Mouse (Mus musculus) liver, adult 2 months (tissue): ENCODE results near the gene Tbc1d16. TPM values are rescaled to one million over a fixed set of nuclear protein-coding genes. Genes with fewer than 3 reads are reported as not detected.

Source experiments
- DNase-seq: peaks from one replicate; pipeline ENCODE4 v3.0.0-alpha.2; 2011; ENCODE audit warnings: low read depth, low spot score; ENCODE audit errors: extremely low read depth
- H3K27ac ChIP-seq: fragments of 200-500 bp; replicated peaks from 2 replicates; pipeline ENCODE4 v1.5.1; 2012; ENCODE audit warnings: low read depth, mild to moderate bottlenecking, control low read depth, inconsistent platforms, low read length; ENCODE audit not compliant: insufficient read depth
- H3K27me3 ChIP-seq: fragments of 200-500 bp; 2 replicates; pipeline ENCODE4 v1.6.1; 2012; ENCODE audit warnings: mild to moderate bottlenecking, moderate library complexity, low read length, inconsistent platforms; ENCODE audit not compliant: control insufficient read depth, insufficient read depth
- H3K36me3 ChIP-seq: fragments of 200-500 bp; 2 replicates; pipeline ENCODE4 v1.6.1; 2012; ENCODE audit warnings: low read length, inconsistent platforms; ENCODE audit not compliant: control insufficient read depth, insufficient read depth
- H3K4me1 ChIP-seq: fragments of 200-500 bp; 2 replicates; pipeline ENCODE4 v1.6.1; 2011; ENCODE audit warnings: low read length; ENCODE audit not compliant: control insufficient read depth, insufficient read depth
- H3K4me3 ChIP-seq: fragments of 200-500 bp; 2 replicates; pipeline ENCODE4 v1.5.1; 2011; ENCODE audit warnings: low read depth, mild to moderate bottlenecking, control low read depth, low read length, moderate library complexity; ENCODE audit not compliant: insufficient read depth
- H3K79me2 ChIP-seq: fragments of 200-500 bp; 2 replicates; pipeline ENCODE4 v1.6.1; 2012; ENCODE audit warnings: inconsistent platforms, mild to moderate bottlenecking, low read length, moderate library complexity; ENCODE audit not compliant: control insufficient read depth, insufficient read depth
- H3K9ac ChIP-seq: fragments of 200-500 bp; 2 replicates; pipeline ENCODE4 v1.6.1; 2012; ENCODE audit warnings: low read depth, mild to moderate bottlenecking, control low read depth, inconsistent platforms, low read length
- CTCF ChIP-seq: fragments of 200-500 bp; IDR thresholded peaks from 2 replicates; pipeline ENCODE4 v1.5.1; 2011; ENCODE audit warnings: low read depth, low read length, control low read depth
- POLR2A ChIP-seq: fragments of 200-500 bp; IDR thresholded peaks from 2 replicates; pipeline ENCODE4 v1.6.1; 2011; ENCODE audit warnings: low read length, control low read depth; ENCODE audit not compliant: insufficient read depth; ENCODE audit errors: extremely low read depth
- WGBS: fragments of 180-500 bp; shearing (Covaris S2); methylation state at CpG from one replicate; pipeline ENCODE4 v1.1.7; 2018; 5-methylcytosine and 5-hydroxymethylcytosine counted together
- polyA plus RNA-seq: library from polyadenylated mRNA; depleted of rRNA; stranded (reverse); fragments of >200 nt; gene quantifications from 2 replicates; pipeline ENCODE4 v1.2.3, GENCODE M21; 2012
- total RNA-seq: library from RNA; depleted of rRNA; stranded (reverse); fragments of >200 nt; gene quantifications from 2 replicates; pipeline ENCODE4 v1.2.3, GENCODE M21; 2014

The Tbc1d16 gene
- total and polyA plus RNA-seq, 2 experiments, result 4.6 to 9.5 TPM

DNA sequence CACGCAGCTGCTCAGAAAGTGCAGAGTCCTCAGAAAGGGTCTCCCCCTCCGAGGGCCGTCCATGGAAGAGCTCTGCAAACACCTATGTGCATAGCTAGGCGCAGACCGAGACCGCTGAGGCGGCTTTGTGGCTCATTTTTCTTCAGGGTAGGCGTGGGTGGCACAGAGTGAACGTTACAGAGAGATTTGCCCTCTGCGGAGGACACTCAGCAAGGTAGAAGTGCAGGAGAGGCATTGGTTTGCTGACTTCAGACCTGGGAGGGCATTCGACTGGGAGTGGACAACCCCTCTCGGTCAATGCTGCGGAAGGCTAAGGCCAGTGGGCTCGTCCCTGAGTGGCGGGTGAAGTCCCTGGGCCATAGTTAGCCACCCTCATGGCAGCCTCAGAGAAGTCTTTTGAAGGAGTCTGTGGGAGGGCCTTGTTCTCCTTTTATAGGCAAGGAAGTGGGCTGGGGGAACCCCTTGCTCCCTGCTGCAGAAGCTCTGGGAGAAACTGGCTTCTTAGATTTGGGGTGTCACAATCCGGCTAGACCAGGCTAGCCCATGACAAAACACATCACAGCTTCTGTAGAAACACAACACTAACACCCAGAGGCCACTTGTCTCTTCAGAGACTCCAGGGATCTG lies 84.8 kb downstream of the Tbc1d16 start:
- TF ChIP-seq POLR2A (no peak), CTCF (no peak)
- Histone ChIP-seq H3K36me3 (no peaks in the 10 kb centered on the region), H3K9ac (no peak overlapping the region), H3K79me2 (no peaks in the 10 kb centered on the region), H3K4me1 (no peaks in the 10 kb centered on the region), H3K4me3 (no peak overlapping the region), H3K27ac (no peak overlapping the region), H3K27me3 (no peaks in the 10 kb centered on the region)
- WGBS, result 91% methylated on average over 16 of the region's 16 CpGs
- no peak for DNase-seq

DNA sequence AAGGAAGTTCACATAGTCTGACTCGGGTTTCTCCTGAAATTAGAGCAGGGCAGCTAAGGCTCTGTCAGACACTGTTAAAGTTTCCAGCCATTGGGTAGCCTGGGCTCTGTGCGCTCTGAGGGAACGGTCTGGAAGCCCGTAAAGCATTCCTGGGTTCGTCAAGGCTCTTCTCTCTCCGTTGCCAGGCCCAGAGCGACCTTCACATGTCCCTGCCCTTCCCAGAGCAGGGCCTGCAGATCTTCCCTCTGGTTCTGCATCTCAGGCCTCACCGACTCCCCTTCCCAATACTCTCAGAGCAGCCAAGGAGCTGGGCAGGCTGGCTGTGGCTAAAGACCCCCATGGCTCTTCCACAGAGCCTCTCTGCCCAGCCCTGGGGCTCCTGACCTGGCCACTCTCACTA lies 85.7 kb downstream of the Tbc1d16 start:
- Histone ChIP-seq H3K27ac (no peak overlapping the region), H3K36me3 (no peaks in the 10 kb centered on the region), H3K79me2 (no peaks in the 10 kb centered on the region), H3K9ac (no peak overlapping the region), H3K4me3 (no peak overlapping the region), H3K27me3 (no peaks in the 10 kb centered on the region), H3K4me1 (no peaks in the 10 kb centered on the region)
- no peak for DNase-seq
- no peak for TF ChIP-seq CTCF
- TF ChIP-seq POLR2A, result no peak
- WGBS, result 94% methylated on average over 8 of the region's 8 CpGs

DNA sequence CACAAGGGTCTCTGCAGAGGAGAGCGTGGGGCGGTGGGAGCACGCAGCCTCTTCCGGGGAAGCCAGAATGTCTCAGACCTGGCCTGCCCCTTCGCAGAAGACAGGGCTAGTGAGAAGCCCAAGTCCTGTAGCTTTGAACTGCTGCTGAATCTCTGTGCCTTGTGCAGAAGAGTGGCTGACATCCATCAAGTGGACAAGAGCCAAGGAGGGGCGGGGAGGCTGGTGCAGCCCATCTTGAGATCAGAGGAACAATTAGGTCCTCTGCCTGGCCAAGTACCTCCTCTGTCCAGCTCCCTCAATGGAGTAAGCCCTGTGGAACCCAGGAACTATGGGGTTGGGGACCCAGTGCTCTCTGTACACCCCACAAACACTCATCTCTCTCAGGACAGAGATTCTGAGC lies 89.3 kb downstream of the Tbc1d16 start:
- TF ChIP-seq POLR2A, result no peak
- TF ChIP-seq CTCF, result no peak
- Histone ChIP-seq H3K4me3 (no peak overlapping the region), H3K4me1 (peaks cover 1% of the 10 kb centered on the region; the same call in 1 of the 2 replicates), H3K79me2 (no peaks in the 10 kb centered on the region), H3K27me3 (no peaks in the 10 kb centered on the region), H3K36me3 (no peaks in the 10 kb centered on the region), H3K27ac (no peak overlapping the region), H3K9ac (no peak overlapping the region)
- DNase-seq, result no peak
- WGBS, result 93% methylated on average over 6 of the region's 6 CpGs

DNA sequence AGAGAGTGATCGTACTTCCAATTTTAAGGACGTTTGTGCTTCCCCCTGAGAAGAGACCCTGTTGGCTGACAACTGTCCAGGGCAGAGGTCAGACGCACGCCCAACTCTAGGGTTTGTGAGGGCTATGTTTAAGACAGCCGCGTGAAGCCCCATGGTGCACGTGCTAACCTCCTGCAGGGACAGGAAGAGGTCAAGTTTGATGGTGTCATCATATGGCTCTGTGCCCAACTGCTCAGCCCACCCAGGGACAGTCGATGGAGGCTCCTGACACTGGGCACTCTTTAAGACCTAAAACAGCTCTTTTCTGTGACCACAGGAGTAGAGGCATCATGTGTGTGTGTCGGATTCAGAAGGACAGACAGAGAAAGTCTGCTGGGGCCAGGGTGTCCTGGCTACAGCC lies 90.1 kb downstream of the Tbc1d16 start:
- no peak overlapping the region for H3K4me3 ChIP-seq
- H3K9ac ChIP-seq, result no peak overlapping the region
- no peaks in the 10 kb centered on the region for H3K79me2 ChIP-seq
- DNase-seq, result no peak
- H3K27ac ChIP-seq, result no peak overlapping the region
- peaks cover 5% of the 10 kb centered on the region; the same call in 1 of the 2 replicates for H3K4me1 ChIP-seq
- H3K27me3 ChIP-seq, result no peaks in the 10 kb centered on the region
- WGBS, result 63% methylated on average over 9 of the region's 9 CpGs
- H3K36me3 ChIP-seq, result no peaks in the 10 kb centered on the region
- TF ChIP-seq CTCF (no peak), POLR2A (no peak)

DNA sequence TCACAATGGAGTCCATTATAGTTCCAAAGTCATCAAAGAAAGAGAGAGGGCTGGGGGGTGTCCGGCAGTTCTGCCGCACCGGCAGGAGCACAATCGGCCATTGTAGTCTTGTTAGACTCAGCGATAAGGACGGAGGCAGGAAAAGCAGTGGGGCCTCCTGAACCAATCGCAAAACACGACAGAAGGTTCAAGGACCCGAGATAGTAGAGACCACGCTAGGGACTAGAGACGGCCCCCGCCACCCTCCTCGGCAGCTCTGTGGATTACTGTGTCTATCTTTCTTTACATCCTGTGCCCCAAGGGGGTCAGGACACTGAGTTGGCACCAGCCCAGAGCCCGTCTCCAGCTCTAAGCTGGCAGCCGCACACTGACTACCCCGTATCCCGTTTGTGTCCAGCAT lies 93.7 kb downstream of the Tbc1d16 start:
- DNase-seq, result no peak
- TF ChIP-seq CTCF, result no peak
- TF ChIP-seq POLR2A, result no peak
- peak overlapping the region; percentile 30; the same call in 1 of the 2 replicates for H3K27ac ChIP-seq
- no peak overlapping the region for H3K4me3 ChIP-seq
- WGBS, result 55% methylated on average over 17 of the region's 17 CpGs
- H3K4me1 ChIP-seq, result peaks cover 7% of the 10 kb centered on the region; the same call in 1 of the 2 replicates
- H3K36me3 ChIP-seq, result no peaks in the 10 kb centered on the region
- H3K27me3 ChIP-seq, result no peaks in the 10 kb centered on the region
- no peaks in the 10 kb centered on the region for H3K79me2 ChIP-seq
- no peak overlapping the region for H3K9ac ChIP-seq

DNA sequence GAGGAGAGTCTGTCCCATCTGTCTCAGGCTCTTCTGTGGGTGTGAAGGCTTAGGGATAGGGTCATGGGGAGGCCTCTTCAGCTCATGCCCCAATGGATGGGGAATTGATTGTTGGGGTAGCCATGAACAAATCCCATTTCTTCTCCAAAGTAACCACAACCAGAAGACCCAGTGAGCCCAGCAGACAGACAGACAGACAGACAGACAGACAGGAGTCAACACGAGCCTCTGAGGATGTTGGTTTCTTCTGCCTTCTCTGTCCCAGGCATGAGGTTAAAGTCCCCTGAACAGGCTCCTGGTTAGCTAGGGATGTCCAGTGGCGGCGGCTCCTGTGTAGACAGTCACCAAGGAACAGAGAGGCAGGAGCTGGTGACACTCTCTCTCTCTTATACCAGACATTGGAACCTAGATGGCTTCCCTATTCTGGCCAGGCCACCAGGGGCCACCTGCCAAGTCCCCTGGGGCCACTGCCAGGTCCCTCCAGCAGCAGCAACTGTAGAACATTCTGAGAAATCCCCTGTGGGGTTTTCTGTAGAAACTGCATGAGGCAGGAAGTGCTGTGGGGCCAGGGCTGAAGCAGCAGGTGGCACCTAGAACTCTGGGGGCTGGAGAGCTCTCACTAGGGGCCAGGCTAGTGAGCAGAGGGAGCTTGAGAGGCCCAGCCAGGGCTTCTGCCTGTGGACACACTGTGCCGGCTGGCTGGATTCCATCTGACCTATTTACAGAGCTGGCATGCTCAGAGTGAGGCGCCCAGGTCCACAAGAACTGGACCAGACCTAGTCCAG lies 94.7 kb downstream of the Tbc1d16 start:
- H3K27me3 ChIP-seq, result no peaks in the 10 kb centered on the region
- TF ChIP-seq POLR2A (no peak), CTCF (no peak)
- H3K36me3 ChIP-seq, result no peaks in the 10 kb centered on the region
- H3K79me2 ChIP-seq, result no peaks in the 10 kb centered on the region
- no peak overlapping the region for H3K4me3 ChIP-seq
- peak overlapping the region; percentile 5; the same call in 1 of the 2 replicates for H3K9ac ChIP-seq
- DNase-seq, result peak; percentile 96
- H3K27ac ChIP-seq, result peak overlapping the region; percentile 82
- 19% methylated on average over 5 of the region's 5 CpGs for WGBS
- peaks cover 7% of the 10 kb centered on the region; the same call in 1 of the 2 replicates for H3K4me1 ChIP-seq
